Mouse (Mus musculus) heart, postnatal 0 days (tissue): ENCODE measurements at regions not wholly inside any gene's neighbourhood (a gene's known extent, or its start where the extent isn't known, plus 50 kb on each side); places are given as distances from the start of the nearest gene placed in this dataset.

ENCODE experiments used
- CTCF ChIP-seq: IDR thresholded peaks from 2 replicates; pipeline ENCODE4 v1.5.1; 2016; ENCODE audit warnings: antibody characterized with exemption, control low read depth, low read depth
- EP300 ChIP-seq: IDR thresholded peaks from 2 replicates; pipeline ENCODE4 v1.6.1; 2016; ENCODE audit warnings: antibody characterized with exemption, low read depth

GRCm38 (mm10) chr1:105462695-105463094 lies 106.2 kb upstream of the Rnf152 start:
- TF ChIP-seq CTCF (no peak), EP300 (no peak)
